Mouse (Mus musculus): ENCODE results near the gene Gm28729.

DNA sequence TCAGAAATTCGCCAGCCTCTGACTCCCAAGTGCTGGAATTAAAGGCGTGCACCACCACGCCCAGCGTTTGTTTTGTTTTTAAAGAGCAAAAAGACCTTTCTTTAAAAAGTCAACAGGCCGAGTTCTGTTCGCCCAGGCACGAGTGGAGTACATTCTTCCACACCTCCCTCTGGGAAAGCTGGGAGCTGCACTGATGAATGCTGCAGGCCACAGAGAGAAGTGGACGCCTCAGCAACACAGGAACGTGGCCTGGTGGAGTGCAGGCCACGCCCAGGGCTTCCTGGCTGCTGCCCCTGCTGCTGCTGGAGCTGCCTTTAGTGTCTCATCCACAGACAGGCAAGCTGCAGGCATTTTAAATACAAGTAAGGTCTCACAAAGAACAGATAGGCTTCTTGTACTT, 13.9 kb upstream of the Gm28729 start:
- TF ChIP-seq CTCF (IDR thresholded peaks at IDR 0.05; ENCODE audit: extremely low read depth, insufficient read length, insufficient replicate concordance, low read depth, low read length) (no peak), POLR2A (IDR thresholded peaks at IDR 0.05; ENCODE audit: low read depth, low read length) (no peak)
